Mouse (Mus musculus): ENCODE results near the gene Ctcfl. TPM values are rescaled to one million over a fixed set of nuclear protein-coding genes. Genes with fewer than 3 reads are reported as not detected.
"Not testable (repeated sequence)": the region's sequence is repeated elsewhere in the genome, so short reads cannot be mapped to it uniquely, and the experiment has no call there.

The Ctcfl gene
- polyA plus RNA-seq, 1 experiment from 2014 or later, result 0.09 TPM

DNA sequence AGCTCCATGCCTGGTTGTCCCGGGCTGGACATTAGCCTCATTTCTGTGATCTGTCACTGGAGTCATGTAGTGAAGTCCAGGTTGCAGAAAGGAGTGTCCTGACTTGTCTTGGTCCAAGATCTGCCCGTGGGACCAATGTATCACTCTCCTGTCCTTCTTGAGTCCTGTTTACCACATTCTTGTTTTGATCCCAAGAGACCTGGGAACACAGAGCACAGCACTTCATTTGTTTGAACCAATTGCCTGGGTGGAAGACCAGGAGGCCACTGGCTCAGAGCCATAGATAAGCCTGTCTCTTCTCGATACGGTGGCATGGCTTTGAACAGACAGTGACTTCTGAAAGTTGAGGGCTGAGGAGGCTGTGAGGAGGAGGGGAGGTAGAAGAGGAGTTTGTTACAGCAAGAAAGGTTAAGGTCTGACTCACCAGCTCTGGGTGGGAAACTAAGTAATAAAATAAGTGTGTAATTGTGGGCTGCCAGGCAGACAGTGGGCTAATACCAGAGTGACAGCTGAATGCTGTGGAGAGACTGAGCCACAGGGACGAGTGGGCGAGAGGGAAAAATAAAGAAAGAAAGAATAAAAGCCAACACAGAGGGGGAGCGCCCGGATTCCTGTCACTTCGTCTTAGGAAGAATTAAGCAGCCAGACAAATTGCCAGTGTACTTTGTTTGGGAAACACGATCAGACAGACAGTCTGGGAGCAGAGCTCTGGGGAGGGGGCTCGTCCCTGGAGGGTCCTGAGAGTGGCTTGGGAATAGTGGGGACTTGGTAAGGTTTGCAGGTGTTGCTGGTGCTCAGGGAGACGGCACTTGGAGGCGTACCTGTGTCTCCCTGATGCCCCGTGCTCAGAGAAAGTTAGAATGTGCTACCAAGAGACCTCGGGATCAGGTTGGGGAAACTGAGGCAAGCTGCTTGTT lies 19.3 kb upstream of the Ctcfl start:
- WGBS, result 34% methylated on average over 15 of the region's 15 CpGs
- Histone ChIP-seq H3K4me2 (no peak overlapping the region), H3K9ac (replicated peaks) (no peak overlapping the region), H3K4me1 (0 out of 2 replicates have a peak, but pooled peaks cover 4% of the 10 kb centered on the region), H3K36me3 (no peaks in the 10 kb centered on the region), H3K9me3 (replicated peaks) (no peaks in the 10 kb centered on the region), H3K27ac (replicated peaks) (no peak overlapping the region), H3K27me3 (replicated peaks) (no peaks in the 10 kb centered on the region), H3K4me3 (replicated peaks) (no peak overlapping the region)
- ATAC-seq (ENCODE audit: low FRiP score), result no peak

DNA sequence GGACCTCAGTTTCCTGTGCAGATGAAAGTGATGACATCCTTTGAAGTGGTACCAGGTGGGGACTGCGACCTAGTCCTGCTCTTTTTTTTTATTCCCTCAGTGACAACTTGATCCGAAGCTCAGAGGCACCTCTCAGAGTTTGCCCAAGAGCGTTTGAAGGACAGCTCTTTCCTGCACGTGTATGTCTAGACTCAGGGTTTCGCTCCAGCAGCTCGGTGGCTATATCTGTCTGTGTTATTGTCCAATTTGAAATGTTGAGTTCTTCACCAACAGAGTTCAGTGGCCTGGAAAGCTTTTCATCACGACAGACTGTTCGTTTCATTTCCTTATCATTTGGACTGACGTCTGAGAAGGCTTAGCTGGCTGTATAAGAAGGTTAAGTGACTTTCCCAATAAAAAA lies 15.4 kb upstream of the Ctcfl start:
- ATAC-seq (ENCODE audit: low FRiP score), result no peak
- no peak overlapping the region for H3K4me2 ChIP-seq
- WGBS, result 72% methylated on average over 9 of the region's 9 CpGs
- no peak overlapping the region for H3K9ac ChIP-seq (replicated peaks)
- no peaks in the 10 kb centered on the region for H3K9me3 ChIP-seq (replicated peaks)
- H3K36me3 ChIP-seq, result no peaks in the 10 kb centered on the region
- H3K4me1 ChIP-seq, result 0 out of 2 replicates have a peak, but pooled peaks cover 4% of the 10 kb centered on the region
- H3K27me3 ChIP-seq (replicated peaks), result no peaks in the 10 kb centered on the region
- no peak overlapping the region for H3K4me3 ChIP-seq (replicated peaks)
- no peak overlapping the region for H3K27ac ChIP-seq (replicated peaks)

GRCm38 (mm10) chr2:173132794-173133300 lies 13.5 kb upstream of the Ctcfl start:
- Histone ChIP-seq H3K4me2 (no peak overlapping the region), H3K4me3 (replicated peaks) (no peak overlapping the region), H3K4me1 (no peaks in the 10 kb centered on the region), H3K36me3 (no peaks in the 10 kb centered on the region), H3K9ac (replicated peaks) (no peak overlapping the region), H3K27ac (replicated peaks) (no peak overlapping the region), H3K27me3 (replicated peaks) (no peaks in the 10 kb centered on the region), H3K9me3 (replicated peaks) (no peaks in the 10 kb centered on the region)
- WGBS, result 79% methylated on average over 8 of the region's 8 CpGs
- no peak for ATAC-seq (ENCODE audit: low FRiP score)

GRCm38 (mm10) chr2:173132262-173132661 lies 12.9 kb upstream of the Ctcfl start:
- 67% methylated on average over 13 of the region's 13 CpGs for WGBS
- Histone ChIP-seq H3K27ac (replicated peaks) (no peak overlapping the region), H3K9ac (replicated peaks) (no peak overlapping the region), H3K27me3 (replicated peaks) (no peaks in the 10 kb centered on the region), H3K4me3 (replicated peaks) (no peak overlapping the region), H3K4me1 (no peaks in the 10 kb centered on the region), H3K9me3 (replicated peaks) (no peaks in the 10 kb centered on the region), H3K36me3 (no peaks in the 10 kb centered on the region), H3K4me2 (no peak overlapping the region)
- ATAC-seq (ENCODE audit: low FRiP score), result no peak

DNA sequence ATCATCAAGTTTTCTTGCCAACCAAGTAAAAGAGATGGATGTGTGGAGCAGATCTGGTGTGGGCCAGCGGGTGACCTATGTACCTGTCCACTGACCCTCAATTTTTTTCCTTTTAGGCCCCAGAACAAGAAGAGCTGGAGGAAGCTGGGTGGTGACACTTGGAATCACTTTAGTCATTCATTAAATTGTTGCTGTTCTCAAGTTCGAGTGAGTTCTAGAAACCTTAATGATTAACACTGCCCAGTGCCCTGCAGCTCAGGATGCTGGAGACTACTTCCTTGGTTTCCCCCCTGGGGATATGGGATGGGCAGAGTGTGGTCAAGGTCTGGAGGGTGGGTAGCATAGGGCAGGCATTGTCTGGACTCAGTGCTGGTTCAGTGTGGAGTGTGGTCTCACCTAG lies 9.8 kb upstream of the Ctcfl start:
- H3K9me3 ChIP-seq (replicated peaks), result no peaks in the 10 kb centered on the region
- no peaks in the 10 kb centered on the region for H3K4me1 ChIP-seq

DNA sequence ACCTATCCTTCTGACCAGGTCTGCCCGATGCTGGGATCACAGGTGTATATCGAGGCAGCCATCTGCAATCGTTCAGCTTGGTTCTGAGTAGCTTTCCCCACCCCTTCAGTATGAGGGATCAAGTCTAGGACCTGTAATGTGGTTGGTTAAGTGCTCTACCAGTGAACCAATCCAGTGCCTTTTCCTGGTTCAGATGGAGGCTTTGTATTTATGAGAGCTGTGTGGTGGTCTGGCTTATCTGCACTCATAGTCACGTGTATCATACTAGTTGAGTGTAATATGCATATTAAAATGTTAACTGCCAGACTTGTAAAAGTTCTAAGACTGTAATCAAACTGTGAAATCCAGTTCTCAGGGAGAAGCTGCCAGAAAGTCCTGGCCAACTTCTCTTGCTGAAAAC lies 7.1 kb upstream of the Ctcfl start:
- no peak overlapping the region for H3K4me3 ChIP-seq (replicated peaks)
- no peaks in the 10 kb centered on the region for H3K9me3 ChIP-seq (replicated peaks)
- no peaks in the 10 kb centered on the region for H3K36me3 ChIP-seq
- WGBS, result 87% methylated on average over 4 of the region's 4 CpGs
- H3K9ac ChIP-seq (replicated peaks), result no peak overlapping the region
- no peaks in the 10 kb centered on the region for H3K4me1 ChIP-seq
- no peak overlapping the region for H3K4me2 ChIP-seq
- no peaks in the 10 kb centered on the region for H3K27me3 ChIP-seq (replicated peaks)
- H3K27ac ChIP-seq (replicated peaks), result no peak overlapping the region
- ATAC-seq (ENCODE audit: low FRiP score), result no peak

More for the DNA sequence above, 9.8 kb upstream of the Ctcfl start:
- H3K9ac ChIP-seq (replicated peaks), result no peak overlapping the region
- H3K27ac ChIP-seq (replicated peaks), result no peak overlapping the region
- no peak for ATAC-seq (ENCODE audit: low FRiP score)
- no peaks in the 10 kb centered on the region for H3K27me3 ChIP-seq (replicated peaks)
- no peaks in the 10 kb centered on the region for H3K36me3 ChIP-seq
- H3K4me2 ChIP-seq, result no peak overlapping the region
- no peak overlapping the region for H3K4me3 ChIP-seq (replicated peaks)
- WGBS, result 74% methylated on average over 2 of the region's 2 CpGs

- H3K4me1 ChIP-seq, result no peaks in the 10 kb centered on the region
- H3K9me3 ChIP-seq (replicated peaks), result no peaks in the 10 kb centered on the region
- WGBS, result 95% methylated on average over 7 of the region's 7 CpGs
- no peak overlapping the region for H3K9ac ChIP-seq (replicated peaks)
- no peaks in the 10 kb centered on the region for H3K27me3 ChIP-seq (replicated peaks)
- H3K4me2 ChIP-seq, result no peak overlapping the region
- no peaks in the 10 kb centered on the region for H3K36me3 ChIP-seq
- H3K4me3 ChIP-seq (replicated peaks), result no peak overlapping the region
- ATAC-seq (ENCODE audit: low FRiP score), result no peak
- H3K27ac ChIP-seq (replicated peaks), result no peak overlapping the region
Observed at GRCm38 (mm10) chr2:173124022-173124735, 4.9 kb upstream of the Ctcfl start.

GRCm38 (mm10) chr2:173120117-173120516 lies 792 bp upstream of the Ctcfl start:
- not testable (repeated sequence) for H3K9me3 ChIP-seq (replicated peaks); H3K4me3 ChIP-seq (replicated peaks); ATAC-seq (ENCODE audit: low FRiP score); H3K27ac ChIP-seq (replicated peaks); H3K4me1 ChIP-seq; H3K9ac ChIP-seq (replicated peaks); H3K27me3 ChIP-seq (replicated peaks); H3K4me2 ChIP-seq; H3K36me3 ChIP-seq
- WGBS, result 74% methylated on average over 4 of the region's 4 CpGs

DNA sequence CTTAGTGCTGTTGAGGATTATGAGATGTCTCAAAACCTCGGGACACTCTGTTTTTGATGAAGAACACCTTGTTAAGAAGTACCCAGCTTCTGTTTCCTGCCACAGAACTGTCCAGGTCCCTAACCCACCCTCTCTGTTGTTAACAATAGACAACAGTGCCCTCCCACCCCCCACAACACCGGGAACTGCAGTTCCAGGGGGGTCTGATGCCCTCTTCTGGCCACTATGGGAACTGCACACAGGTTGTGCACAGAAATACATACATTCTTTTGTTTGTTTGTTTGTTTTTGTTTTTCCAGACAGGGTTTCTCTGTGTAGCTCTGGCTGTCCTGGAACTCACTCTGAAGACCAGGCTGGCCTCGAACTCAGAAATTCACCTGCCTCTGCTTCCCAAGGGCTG lies 5.5 kb downstream of the Ctcfl start:
- not testable (repeated sequence) for H3K9me3 ChIP-seq (replicated peaks); H3K4me3 ChIP-seq (replicated peaks); H3K9ac ChIP-seq (replicated peaks); ATAC-seq (ENCODE audit: low FRiP score); H3K27me3 ChIP-seq (replicated peaks); H3K4me2 ChIP-seq; H3K27ac ChIP-seq (replicated peaks); H3K36me3 ChIP-seq; H3K4me1 ChIP-seq
- 71% methylated on average over 3 of the region's 3 CpGs for WGBS

GRCm38 (mm10) chr2:173110571-173110970 lies 8.8 kb downstream of the Ctcfl start:
- no peaks in the 10 kb centered on the region for H3K36me3 ChIP-seq
- no peaks in the 10 kb centered on the region for H3K9me3 ChIP-seq (replicated peaks)
- ATAC-seq (ENCODE audit: low FRiP score), result no peak
- no peaks in the 10 kb centered on the region for H3K4me1 ChIP-seq
- no peak overlapping the region for H3K27ac ChIP-seq (replicated peaks)
- H3K4me3 ChIP-seq (replicated peaks), result no peak overlapping the region
- no peak overlapping the region for H3K9ac ChIP-seq (replicated peaks)
- H3K4me2 ChIP-seq, result no peak overlapping the region
- peaks cover 15% of the 10 kb centered on the region for H3K27me3 ChIP-seq (replicated peaks)
- 90% methylated on average over 9 of the region's 9 CpGs for WGBS

GRCm38 (mm10) chr2:173109510-173109909 lies 9.8 kb downstream of the Ctcfl start:
- Histone ChIP-seq H3K27me3 (replicated peaks) (peaks cover 15% of the 10 kb centered on the region), H3K9me3 (replicated peaks) (no peaks in the 10 kb centered on the region), H3K4me3 (replicated peaks) (no peak overlapping the region), H3K27ac (replicated peaks) (no peak overlapping the region), H3K9ac (replicated peaks) (no peak overlapping the region), H3K4me2 (no peak overlapping the region), H3K36me3 (no peaks in the 10 kb centered on the region), H3K4me1 (no peaks in the 10 kb centered on the region)
- 96% methylated on average over 7 of the region's 7 CpGs for WGBS
- ATAC-seq (ENCODE audit: low FRiP score), result no peak

All from neural tube, embryonic 15.5 days (tissue).